ENCODE assay signal across 10 mouse cellular contexts in genomic region chr1:55053596-55053995, GRCm38 (mm10). TPM values are rescaled to one million over a fixed set of nuclear protein-coding genes. Genes with fewer than 3 reads are reported as not detected.
DNase-seq lines count a peak whose midpoint lies in the region; ATAC-seq and TF ChIP-seq lines count a peak whose summit lies in the region.
"Had no signal": no experiment of that assay in that cellular context is flagged by ENCODE, and none has a peak within 500 bp of the region (broad histone marks: within the 10 kb centered on the region; RNA-seq: fewer than 3 reads in every experiment).

No protein-coding gene starts in this region.

- no peak for TF ChIP-seq POLR2A in testis, adult 2 months (IDR thresholded peaks at IDR 0.05; ENCODE audit: control insufficient read depth, low read depth, low read length)

- H3K36me3 ChIP-seq in testis, adult 2 months (ENCODE audit: control insufficient read depth, insufficient read depth, low read length): no peaks in the 10 kb centered on the region
- H3K36me3 ChIP-seq in liver, embryonic 13.5 days: peaks cover 10% of the 10 kb centered on the region; the same call in 1 of the 2 replicates

- ATAC-seq in liver, embryonic 13.5 days (ENCODE audit: low read depth): no peak

- peak overlapping the region; percentile 100 for H3K27ac ChIP-seq in gastrocnemius, adult 2 months
- H3K27ac ChIP-seq in testis, adult 2 months (ENCODE audit: control insufficient read depth, insufficient read depth, low read depth, low read length): no peak overlapping the region; the same call in 1 of the 2 replicates
- peak overlapping the region; percentile 97 for H3K27ac ChIP-seq in liver, embryonic 13.5 days

- H3K9ac ChIP-seq in liver, embryonic 13.5 days: peak overlapping the region; percentile 79

- peaks cover 2% of the 10 kb centered on the region for H3K4me1 ChIP-seq in testis, adult 2 months (ENCODE audit: control insufficient read depth, insufficient read depth, low read length)
- peaks cover 48% of the 10 kb centered on the region for H3K4me1 ChIP-seq in liver, embryonic 13.5 days (replicated peaks)

- WGBS in liver, embryonic 13.5 days (ENCODE audit: insufficient replicate concordance): 56% methylated on average over 4 of the region's 4 CpGs

- intact Hi-C loops in gastrocnemius, adult 2 months (cut with DNase I): loop anchor here (2.0 to 5.0 kb wide), 3 partner anchors 27 to 36 kb away; partner anchors contain the start of gene Sf3b1
- intact Hi-C loops in left cerebral cortex, postnatal 14 days (cut with DNase I): loop anchor here (2.0 kb wide), 2 partner anchors 27 to 77 kb away; partner anchors contain the start of genes Mob4 and Sf3b1

- H3K4me2 ChIP-seq in liver, embryonic 13.5 days: peak overlapping the region; percentile 81

- H3K27me3 ChIP-seq in testis, adult 2 months (ENCODE audit: control insufficient read depth, insufficient read depth, low read length): no peaks in the 10 kb centered on the region
- H3K27me3 ChIP-seq in liver, embryonic 13.5 days: no peaks in the 10 kb centered on the region

- no peak for DNase-seq in gastrocnemius, adult 2 months
- DNase-seq in gastrocnemius, adult 8-10 months (ENCODE audit: low spot score in 2 of 2): no peak
- DNase-seq in testis, postnatal 14 days (ENCODE audit: low spot score): no peak
- DNase-seq in liver, embryonic 13.5 days: no peak
- DNase-seq in adrenal gland, postnatal 25 days: no peak
- DNase-seq in left cerebral cortex, postnatal 14 days (ENCODE audit: low spot score in 2 of 2): no peak
- DNase-seq in layer of hippocampus, postnatal 25 days (ENCODE audit: extremely low spot score in 1 of 2, low spot score in 1 of 2): no peak
- DNase-seq: B cell, adult 2 months; cerebellum, postnatal 36 days had no signal

- no peaks in the 10 kb centered on the region; the same call in 1 of the 2 replicates for H3K9me3 ChIP-seq in liver, embryonic 13.5 days (replicated peaks)

- no peak for TF ChIP-seq CTCF in gastrocnemius, adult 2 months (IDR thresholded peaks at IDR 0.05)
- TF ChIP-seq CTCF in testis, adult 2 months (IDR thresholded peaks at IDR 0.05; ENCODE audit: control insufficient read depth, insufficient read depth, insufficient replicate concordance, low read depth, low read length): no peak

- peak overlapping the region; percentile 85 for H3K4me3 ChIP-seq in gastrocnemius, adult 2 months
- H3K4me3 ChIP-seq in testis, adult 2 months (ENCODE audit: control insufficient read depth, low read depth, low read length): peak overlapping the region; percentile 99; the same call in 1 of the 2 replicates
- H3K4me3 ChIP-seq in liver, embryonic 13.5 days (replicated peaks): peak overlapping the region; percentile 78

RNA-seq across cellular contexts. Expression of gene Coq10b, which starts 1.0 kb away (rescaled TPM):
- total RNA-seq in gastrocnemius, adult 2 months (2021): 10 to 100 TPM; 13.7 to 17.0 TPM
- total RNA-seq in gastrocnemius, adult 8-10 months (2022): 10 to 100 TPM; 13.4 to 22.4 (median 19.9) TPM
- polyA plus RNA-seq in testis, adult 2 months (2012; rRNA removed): 16.0 and 20.5 TPM in 2 replicates
- 17.6 and 20.6 TPM in 2 replicates for polyA plus RNA-seq in liver, embryonic 13.5 days (2015; fragmentation: Nextera tagmentation; extraction: Ambion mirVana)
- 64.2 and 77.0 TPM in 2 replicates for total RNA-seq in adrenal gland, postnatal 25 days (2021)
- total RNA-seq in left cerebral cortex, postnatal 14 days (2021): 10 to 100 TPM; 31.2 to 32.3 TPM
- total RNA-seq in layer of hippocampus, postnatal 25 days (2021): 10 to 100 TPM; 17.9 to 19.7 TPM

RNA-seq across cellular contexts. Expression of gene Sf3b1, which starts 26.3 kb away (rescaled TPM):
- 10 to 100 TPM; 53.6 to 56.3 TPM for total RNA-seq in gastrocnemius, adult 2 months (2021)
- total RNA-seq in gastrocnemius, adult 8-10 months (2022): 10 to 100 TPM; 45.9 to 57.9 (median 52.4) TPM
- polyA plus RNA-seq in testis, adult 2 months (2012; rRNA removed): 22.3 and 27.6 TPM in 2 replicates
- 171 and 213 TPM in 2 replicates for polyA plus RNA-seq in liver, embryonic 13.5 days (2015; fragmentation: Nextera tagmentation; extraction: Ambion mirVana)
- 134 and 161 TPM in 2 replicates for total RNA-seq in adrenal gland, postnatal 25 days (2021)
- 100 to 1,000 TPM; 144 to 154 TPM for total RNA-seq in left cerebral cortex, postnatal 14 days (2021)
- 100 to 1,000 TPM; 142 to 171 TPM for total RNA-seq in layer of hippocampus, postnatal 25 days (2021)

RNA-seq across cellular contexts. Expression of gene Hspe1, which starts 34.3 kb away (rescaled TPM):
- 100 to 1,000 TPM in 1 of 2 experiments, 10 to 100 TPM in 1; 77.1 to 120 TPM for total RNA-seq in gastrocnemius, adult 2 months (2021)
- 100 to 1,000 TPM in 2 of 4 experiments, 10 to 100 TPM in 2; 83.2 to 102 (median 92.9) TPM for total RNA-seq in gastrocnemius, adult 8-10 months (2022)
- polyA plus RNA-seq in testis, adult 2 months (2012; rRNA removed): 15.7 and 17.2 TPM in 2 replicates
- 600 and 712 TPM in 2 replicates for polyA plus RNA-seq in liver, embryonic 13.5 days (2015; fragmentation: Nextera tagmentation; extraction: Ambion mirVana)
- total RNA-seq in adrenal gland, postnatal 25 days (2021): 656 and 863 TPM in 2 replicates
- total RNA-seq in left cerebral cortex, postnatal 14 days (2021): 10 to 100 TPM; 83.8 to 91.0 TPM
- total RNA-seq in layer of hippocampus, postnatal 25 days (2021): 10 to 100 TPM; 94.6 to 99.5 TPM

RNA-seq across cellular contexts. Expression of gene Hspd1, which starts 34.4 kb away (rescaled TPM):
- 100 to 1,000 TPM; 156 to 249 TPM for total RNA-seq in gastrocnemius, adult 2 months (2021)
- total RNA-seq in gastrocnemius, adult 8-10 months (2022): 100 to 1,000 TPM; 158 to 189 (median 168) TPM
- 10.3 and 12.8 TPM in 2 replicates for polyA plus RNA-seq in testis, adult 2 months (2012; rRNA removed)
- polyA plus RNA-seq in liver, embryonic 13.5 days (2015; fragmentation: Nextera tagmentation; extraction: Ambion mirVana): 478 and 596 TPM in 2 replicates
- 1,323 and 1,476 TPM in 2 replicates for total RNA-seq in adrenal gland, postnatal 25 days (2021)
- 100 to 1,000 TPM; 172 TPM for total RNA-seq in left cerebral cortex, postnatal 14 days (2021)
- 100 to 1,000 TPM; 166 to 180 TPM for total RNA-seq in layer of hippocampus, postnatal 25 days (2021)
